Mouse (Mus musculus) hindbrain, embryonic 15.5 days (tissue): ENCODE measurements around the gene Krtdap. TPM values are rescaled to one million over a fixed set of nuclear protein-coding genes. Genes with fewer than 3 reads are reported as not detected.
A peak's percentile ranks its signal among the peaks of the same experiment; 100 is the strongest.

Experiments
- ATAC-seq: fragments of 200-750 bp; cut with Nextera tagmentation; 2 replicates; pipeline ENCODE4 v1.8.0; 2017; ENCODE audit warnings: low read depth, moderate number of reproducible peaks, moderate TSS enrichment; ENCODE audit not compliant: low FRiP score
- H3K27ac ChIP-seq: fragments of 300-500 bp; sonication (generic); replicated peaks from 2 replicates; pipeline ENCODE4 v1.5.1; 2015; ENCODE audit warnings: mild to moderate bottlenecking, inconsistent platforms
- H3K27me3 ChIP-seq: fragments of 300-500 bp; sonication (generic); 2 replicates; pipeline ENCODE4 v1.6.1; 2015; ENCODE audit warnings: control low read depth, inconsistent platforms
- H3K36me3 ChIP-seq: fragments of 300-500 bp; sonication (generic); 2 replicates; pipeline ENCODE4 v1.6.1; 2015; ENCODE audit warnings: control low read depth, inconsistent platforms
- H3K4me1 ChIP-seq: fragments of 300-500 bp; sonication (generic); replicated peaks from 2 replicates; pipeline ENCODE4 v1.6.1; 2015; ENCODE audit warnings: control low read depth, inconsistent platforms
- H3K4me2 ChIP-seq: fragments of 300-500 bp; sonication (generic); 2 replicates; pipeline ENCODE4 v1.6.1; 2015; ENCODE audit warnings: moderate library complexity, mild to moderate bottlenecking, inconsistent platforms
- H3K4me3 ChIP-seq: fragments of 300-500 bp; sonication (generic); 2 replicates; pipeline ENCODE4 v1.5.1; 2015; ENCODE audit warnings: mild to moderate bottlenecking, inconsistent platforms
- H3K9ac ChIP-seq: fragments of 300-500 bp; sonication (generic); 2 replicates; pipeline ENCODE4 v1.6.1; 2015; ENCODE audit warnings: inconsistent platforms
- H3K9me3 ChIP-seq: fragments of 300-500 bp; sonication (generic); 2 replicates; pipeline ENCODE4 v1.6.1; 2016; ENCODE audit warnings: control low read depth, inconsistent platforms
- WGBS: fragments of 180-500 bp; shearing (Covaris S2); methylation state at CpG from one replicate; pipeline ENCODE4 v1.1.7; 2015; 5-methylcytosine and 5-hydroxymethylcytosine counted together
- polyA plus RNA-seq: library from polyadenylated mRNA; unstranded; fragments of >200 nt; fragmentation: Nextera tagmentation; extraction: Ambion mirVana; gene quantifications from 2 replicates; pipeline ENCODE4 v1.2.1, GENCODE M21; 2015

The Krtdap gene
- polyA plus RNA-seq, 1 experiment from 2014 or later = 2.8 TPM

- H3K4me2 ChIP-seq = peak overlapping the region; percentile 36
- no peak for ATAC-seq
- 44% methylated on average over 11 of the region's 11 CpGs for WGBS
These were observed 22.5 kb upstream of the Krtdap start for GRCm38 (mm10) chr7:30765173-30765572.

GRCm38 (mm10) chr7:30766408-30766807, 21.3 kb upstream of the Krtdap start:
- Histone ChIP-seq H3K4me3 (no peak overlapping the region), H3K9ac (no peak overlapping the region), H3K4me1 (no peaks in the 10 kb centered on the region), H3K27me3 (no peaks in the 10 kb centered on the region), H3K9me3 (no peaks in the 10 kb centered on the region), H3K4me2 (no peak overlapping the region), H3K27ac (no peak overlapping the region), H3K36me3 (no peaks in the 10 kb centered on the region)
- ATAC-seq = no peak
- 93% methylated on average over 4 of the region's 4 CpGs for WGBS

More at GRCm38 (mm10) chr7:30765173-30765572, 22.5 kb upstream of the Krtdap start:
- no peaks in the 10 kb centered on the region for H3K9me3 ChIP-seq
- H3K36me3 ChIP-seq = no peaks in the 10 kb centered on the region
- H3K9ac ChIP-seq = no peak overlapping the region
- H3K4me1 ChIP-seq = no peaks in the 10 kb centered on the region
- no peak overlapping the region for H3K27ac ChIP-seq
- peak overlapping the region; percentile 11; the same call in 1 of the 2 replicates for H3K4me3 ChIP-seq
- no peaks in the 10 kb centered on the region for H3K27me3 ChIP-seq

GRCm38 (mm10) chr7:30769236-30769635, 18.5 kb upstream of the Krtdap start:
- Histone ChIP-seq H3K4me1 (no peaks in the 10 kb centered on the region), H3K27me3 (no peaks in the 10 kb centered on the region), H3K36me3 (no peaks in the 10 kb centered on the region), H3K27ac (no peak overlapping the region), H3K9ac (no peak overlapping the region), H3K4me3 (no peak overlapping the region), H3K9me3 (no peaks in the 10 kb centered on the region), H3K4me2 (no peak overlapping the region)
- no peak for ATAC-seq
- WGBS = 44% methylated on average over 9 of the region's 9 CpGs

- Histone ChIP-seq H3K4me3 (no peak overlapping the region), H3K27ac (no peak overlapping the region), H3K4me1 (no peaks in the 10 kb centered on the region), H3K9ac (no peak overlapping the region), H3K36me3 (no peaks in the 10 kb centered on the region), H3K27me3 (no peaks in the 10 kb centered on the region), H3K4me2 (no peak overlapping the region), H3K9me3 (no peaks in the 10 kb centered on the region)
- ATAC-seq = no peak
- WGBS = 89% methylated on average over 9 of the region's 9 CpGs
These were observed 11.6 kb upstream of the Krtdap start for GRCm38 (mm10) chr7:30776104-30776503.

- no peaks in the 10 kb centered on the region for H3K36me3 ChIP-seq
- no peaks in the 10 kb centered on the region for H3K27me3 ChIP-seq
- 47% methylated on average over 7 of the region's 7 CpGs for WGBS
- H3K4me3 ChIP-seq = no peak overlapping the region
- no peak overlapping the region for H3K4me2 ChIP-seq
- H3K9me3 ChIP-seq = no peaks in the 10 kb centered on the region
- no peak for ATAC-seq
- H3K9ac ChIP-seq = no peak overlapping the region
- H3K4me1 ChIP-seq = no peaks in the 10 kb centered on the region
- H3K27ac ChIP-seq = no peak overlapping the region
These were observed 10.6 kb upstream of the Krtdap start for GRCm38 (mm10) chr7:30777081-30777579.

GRCm38 (mm10) chr7:30777911-30778310, 9.8 kb upstream of the Krtdap start:
- WGBS = 88% methylated on average over 1 of the region's 1 CpGs
- no peak overlapping the region for H3K4me3 ChIP-seq
- H3K27me3 ChIP-seq = no peaks in the 10 kb centered on the region
- ATAC-seq = no peak
- H3K4me1 ChIP-seq = no peaks in the 10 kb centered on the region
- no peaks in the 10 kb centered on the region for H3K36me3 ChIP-seq
- no peak overlapping the region for H3K9ac ChIP-seq
- H3K27ac ChIP-seq = no peak overlapping the region
- H3K4me2 ChIP-seq = no peak overlapping the region
- no peaks in the 10 kb centered on the region for H3K9me3 ChIP-seq

GRCm38 (mm10) chr7:30781792-30782191, 5.9 kb upstream of the Krtdap start:
- WGBS = 81% methylated on average over 4 of the region's 4 CpGs
- ATAC-seq = no peak
- H3K4me1 ChIP-seq = peaks cover 9% of the 10 kb centered on the region
- no peak overlapping the region for H3K27ac ChIP-seq
- H3K27me3 ChIP-seq = no peaks in the 10 kb centered on the region
- H3K36me3 ChIP-seq = no peaks in the 10 kb centered on the region
- no peak overlapping the region for H3K9ac ChIP-seq
- no peak overlapping the region for H3K4me2 ChIP-seq
- H3K4me3 ChIP-seq = no peak overlapping the region
- H3K9me3 ChIP-seq = no peaks in the 10 kb centered on the region

GRCm38 (mm10) chr7:30782658-30783057, 5.0 kb upstream of the Krtdap start:
- no peak for ATAC-seq
- Histone ChIP-seq H3K4me2 (no peak overlapping the region), H3K36me3 (no peaks in the 10 kb centered on the region), H3K27me3 (no peaks in the 10 kb centered on the region), H3K27ac (no peak overlapping the region), H3K4me1 (peaks cover 9% of the 10 kb centered on the region), H3K4me3 (no peak overlapping the region), H3K9me3 (no peaks in the 10 kb centered on the region), H3K9ac (no peak overlapping the region)
- WGBS = 79% methylated on average over 3 of the region's 3 CpGs

GRCm38 (mm10) chr7:30785154-30785553, 2.5 kb upstream of the Krtdap start:
- H3K36me3 ChIP-seq = no peaks in the 10 kb centered on the region
- H3K9me3 ChIP-seq = no peaks in the 10 kb centered on the region
- H3K4me3 ChIP-seq = no peak overlapping the region
- 74% methylated on average over 1 of the region's 1 CpGs for WGBS
- peaks cover 9% of the 10 kb centered on the region for H3K4me1 ChIP-seq
- no peaks in the 10 kb centered on the region for H3K27me3 ChIP-seq
- no peak overlapping the region for H3K9ac ChIP-seq
- no peak overlapping the region for H3K4me2 ChIP-seq
- no peak for ATAC-seq
- peak overlapping the region; percentile 61 for H3K27ac ChIP-seq

GRCm38 (mm10) chr7:30785721-30786546, 1.8 kb upstream of the Krtdap start:
- peak overlapping the region; percentile 61 for H3K27ac ChIP-seq
- no peak overlapping the region for H3K9ac ChIP-seq
- 39% methylated on average over 13 of the region's 13 CpGs for WGBS
- no peak overlapping the region for H3K4me2 ChIP-seq
- peaks cover 9% of the 10 kb centered on the region for H3K4me1 ChIP-seq
- no peaks in the 10 kb centered on the region for H3K27me3 ChIP-seq
- ATAC-seq = peak; percentile 86
- H3K4me3 ChIP-seq = no peak overlapping the region
- no peaks in the 10 kb centered on the region for H3K9me3 ChIP-seq
- no peaks in the 10 kb centered on the region for H3K36me3 ChIP-seq

GRCm38 (mm10) chr7:30790141-30790540, 2.4 kb downstream of the Krtdap start:
- WGBS = 73% methylated on average over 10 of the region's 10 CpGs
- ATAC-seq = no peak
- Histone ChIP-seq H3K4me1 (peaks cover 9% of the 10 kb centered on the region), H3K36me3 (no peaks in the 10 kb centered on the region), H3K27ac (no peak overlapping the region), H3K9me3 (no peaks in the 10 kb centered on the region), H3K9ac (no peak overlapping the region), H3K4me3 (no peak overlapping the region), H3K4me2 (no peak overlapping the region), H3K27me3 (no peaks in the 10 kb centered on the region)

- Histone ChIP-seq H3K9ac (no peak overlapping the region), H3K27ac (no peak overlapping the region), H3K36me3 (no peaks in the 10 kb centered on the region), H3K4me2 (no peak overlapping the region), H3K9me3 (no peaks in the 10 kb centered on the region), H3K27me3 (no peaks in the 10 kb centered on the region), H3K4me3 (no peak overlapping the region), H3K4me1 (no peaks in the 10 kb centered on the region)
- 27% methylated on average over 9 of the region's 9 CpGs for WGBS
- ATAC-seq = no peak
These were observed 4.2 kb downstream of the Krtdap start for GRCm38 (mm10) chr7:30791921-30792320.
